Mouse (Mus musculus): ENCODE measurements around the gene Trappc4. TPM values are rescaled to one million over a fixed set of nuclear protein-coding genes. Genes with fewer than 3 reads are reported as not detected.

Trappc4 gene
- 25.1 and 36.3 TPM in 2 replicates for polyA plus RNA-seq (2012; rRNA removed; ENCODE audit: low replicate concordance)

DNA sequence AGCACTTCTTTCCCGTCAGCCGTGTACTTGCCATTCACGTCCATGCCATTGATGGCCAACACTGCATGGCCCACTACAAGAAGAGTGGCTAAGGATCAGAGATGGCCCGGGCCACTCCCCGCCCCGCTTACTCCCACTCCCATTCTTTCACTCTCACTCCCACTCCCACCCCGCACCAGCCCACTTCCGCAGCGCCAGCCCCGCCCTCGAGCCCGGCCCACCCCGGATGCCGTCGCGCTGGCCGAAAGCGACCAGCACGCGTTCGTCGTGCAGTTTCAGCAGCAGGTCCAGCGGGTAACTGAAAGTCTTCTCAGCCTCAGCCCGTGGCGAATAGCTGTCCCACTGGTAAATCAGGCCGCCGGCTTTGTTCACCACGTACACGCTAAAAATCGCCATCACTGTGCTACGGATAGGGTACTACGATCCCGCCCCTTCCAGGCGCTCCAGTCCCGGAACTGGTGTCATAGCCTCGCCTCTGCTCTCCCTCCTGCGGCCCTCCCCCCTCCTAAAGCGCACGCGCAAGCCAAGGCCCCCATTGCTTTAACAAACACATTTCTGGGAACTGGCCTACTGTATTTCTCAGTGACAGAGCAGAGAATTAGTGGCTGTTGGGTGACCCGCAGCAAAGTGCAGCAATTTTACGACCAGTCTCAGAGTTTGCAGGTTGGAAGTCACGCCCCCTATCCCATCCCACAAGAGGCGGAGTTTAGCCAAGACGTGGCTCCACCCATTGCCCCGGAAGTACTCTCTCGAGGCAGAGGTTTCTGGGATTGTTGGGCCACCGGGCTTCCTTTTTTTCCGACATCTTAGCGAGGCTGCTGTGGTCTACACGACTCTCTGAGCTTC, at the start of gene Trappc4, which contains the start of gene Rps25:
Gene Trappc4 (minus strand): TSS at position 695 of the 846 bp plus-strand sequence.
Gene Rps25 (plus strand): TSS at position 234 of the 846 bp plus-strand sequence.

DNA sequence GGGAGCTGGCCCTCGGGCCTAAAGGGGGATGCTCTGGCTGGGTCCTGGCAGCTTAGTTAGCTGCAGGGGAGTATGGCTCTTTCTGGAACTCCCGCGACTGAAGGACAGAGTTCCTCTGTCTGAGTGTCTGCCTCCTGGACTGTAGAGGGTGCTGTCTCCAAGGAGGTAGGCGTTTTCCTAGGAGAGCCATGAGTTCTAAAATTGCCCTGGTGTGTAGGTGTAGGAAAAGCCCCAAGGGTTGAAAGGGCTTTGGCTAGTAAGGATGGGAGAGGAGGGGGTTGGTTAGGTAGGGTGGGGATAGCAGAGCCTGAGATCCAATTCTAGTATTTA, 47.5 kb upstream of the Trappc4 start, which contains the start of gene Upk2:
Gene Upk2 (minus strand): TSS at position 86 of the 330 bp plus-strand sequence.

GRCm38 (mm10) chr9:44440961-44441360, 33.6 kb upstream of the Trappc4 start, which contains the start of gene Foxr1:
TSS of gene Foxr1 (minus strand) at chr9:44441136.

DNA sequence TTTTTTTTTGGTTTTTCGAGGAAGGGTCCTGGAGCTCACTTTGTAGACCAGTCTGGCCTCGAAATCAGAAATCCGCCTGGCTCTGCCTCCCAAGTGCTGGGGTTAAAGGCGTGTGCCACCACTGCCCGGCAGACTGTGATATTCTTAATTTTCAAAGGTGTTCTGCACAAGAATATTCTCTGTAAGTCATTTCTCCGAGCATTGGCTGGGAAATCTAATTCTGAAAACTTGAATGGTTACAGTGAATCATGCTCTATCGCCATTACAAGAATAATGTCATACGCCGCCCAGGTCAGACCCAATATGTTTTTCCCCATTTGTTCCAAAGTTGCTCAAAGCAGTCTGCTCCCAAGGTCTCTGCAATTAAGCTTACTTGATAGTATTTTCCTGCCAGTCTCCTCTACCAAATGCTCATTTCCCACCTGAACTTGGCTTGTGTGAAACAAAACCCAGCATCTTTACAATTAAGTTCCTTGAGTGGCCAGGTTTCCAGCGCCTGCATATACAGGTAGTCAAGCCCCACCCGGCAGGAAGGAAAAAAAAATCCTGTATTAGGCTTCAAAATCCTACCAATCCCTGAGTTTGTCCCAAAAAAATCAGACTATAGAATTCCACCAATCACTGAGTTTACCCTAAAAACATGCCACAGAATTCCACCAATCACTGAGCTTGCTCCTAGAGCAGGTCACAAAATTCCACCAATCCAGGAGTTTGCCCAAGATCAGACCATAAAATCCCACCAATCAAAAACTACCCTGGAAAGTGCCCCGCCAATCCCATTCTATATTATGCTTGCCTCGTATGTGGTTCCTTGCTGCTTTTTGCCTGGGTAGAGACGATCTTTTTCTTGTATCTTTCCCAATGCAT, 11.4 kb upstream of the Trappc4 start, which contains the start of gene Ccdc84:
Gene Ccdc84 (minus strand): TSS at position 51 of the 867 bp plus-strand sequence.

DNA sequence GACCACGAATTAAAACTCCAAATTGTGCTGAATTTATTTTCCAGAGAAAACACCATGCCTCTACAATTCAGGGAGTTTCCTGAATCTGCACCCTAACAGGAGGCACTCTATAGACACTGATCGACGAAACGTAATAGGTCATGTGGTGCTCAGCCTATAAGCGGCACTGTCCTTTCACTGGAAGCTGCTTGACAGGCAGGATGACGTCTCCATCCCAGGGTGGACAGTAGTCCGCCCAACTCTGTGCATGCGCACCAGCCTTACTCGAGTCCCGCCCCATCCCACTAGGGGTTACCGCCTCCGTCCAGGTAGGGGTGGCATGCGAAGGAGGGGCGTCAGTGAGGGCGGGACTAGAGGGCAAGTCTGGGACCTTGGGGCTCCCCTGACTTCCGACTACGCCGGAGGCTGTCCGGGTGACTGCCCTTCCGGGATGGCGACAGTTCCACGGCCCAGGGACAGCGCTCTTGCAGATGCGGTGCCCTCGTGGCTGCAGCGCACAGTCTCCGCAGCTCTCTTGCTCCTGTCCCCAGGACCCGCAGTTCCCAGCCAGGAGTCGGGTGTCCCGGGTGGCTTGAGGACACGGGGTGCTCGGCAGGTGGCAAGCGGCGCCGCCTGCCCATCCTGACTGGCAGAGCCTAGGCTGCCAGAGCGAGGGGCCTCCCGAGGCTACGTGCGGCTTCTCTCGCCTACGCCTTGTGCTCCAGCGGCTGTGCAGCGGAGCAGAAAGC, 10.6 kb downstream of the Trappc4 start, which contains the start of gene Slc37a4:
Gene Slc37a4 (plus strand): TSS at position 169 of the 728 bp plus-strand sequence.

GRCm38 (mm10) chr9:44379054-44379834, 28.2 kb downstream of the Trappc4 start, which contains the start of gene Hyou1:
TSS of gene Hyou1 (plus strand) at chr9:44379490.

DNA sequence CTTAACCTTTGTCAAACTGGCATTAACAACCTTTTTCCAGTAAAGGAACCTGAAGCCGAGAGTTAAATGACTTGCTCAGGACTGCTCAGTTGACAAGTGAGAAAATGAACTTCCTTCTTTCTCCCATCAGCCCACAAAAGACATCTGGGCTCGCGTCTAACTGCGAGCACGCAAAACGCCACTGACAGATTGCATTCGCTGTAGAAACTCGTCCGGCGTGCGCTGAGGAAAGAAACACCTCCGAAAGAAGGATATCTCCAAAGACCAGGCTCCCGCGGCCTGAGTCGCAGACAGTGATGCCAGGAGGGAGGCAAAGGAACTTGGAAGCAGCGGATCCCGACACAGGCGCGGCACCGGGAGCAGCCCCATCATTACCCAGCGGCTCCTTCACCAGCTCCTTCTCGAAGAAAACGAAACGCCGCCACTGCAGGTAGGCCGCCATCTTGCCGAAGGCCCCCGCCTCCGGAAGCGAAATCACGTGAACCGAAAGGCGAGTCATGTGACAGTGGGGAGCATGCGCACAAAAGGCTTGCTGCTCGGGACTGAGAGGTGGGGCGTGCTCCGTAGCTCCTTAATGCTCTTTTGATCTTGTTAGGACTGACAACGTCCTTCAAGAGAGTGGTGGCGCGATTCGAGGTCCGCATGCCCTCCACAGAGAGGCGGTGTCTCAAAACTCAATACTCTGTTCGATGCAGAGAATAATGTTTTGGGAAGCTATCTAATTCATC, 46.0 kb downstream of the Trappc4 start, which contains the start of gene Vps11:
Gene Vps11 (minus strand): TSS at position 481 of the 728 bp plus-strand sequence.

Other genes with a start within 250 kb of the Trappc4 start
- gene Cbl, start 173.6 kb downstream of the Trappc4 start, polyA plus RNA-seq (2012; rRNA removed; ENCODE audit: low replicate concordance), result 3.6 and 3.9 TPM in 2 replicates
- not detected in 2 replicates for gene Ccdc153, start 166.9 kb downstream of the Trappc4 start, polyA plus RNA-seq (2012; rRNA removed; ENCODE audit: low replicate concordance)
- 10.0 and 25.1 TPM in 2 replicates for gene Pdzd3, start 156.1 kb downstream of the Trappc4 start, polyA plus RNA-seq (2012; rRNA removed; ENCODE audit: low replicate concordance)
- 4.2 and 5.8 TPM in 2 replicates for gene Nlrx1, start 139.0 kb downstream of the Trappc4 start, polyA plus RNA-seq (2012; rRNA removed; ENCODE audit: low replicate concordance)
- gene Abcg4, start 119.0 kb downstream of the Trappc4 start, polyA plus RNA-seq (2012; rRNA removed; ENCODE audit: low replicate concordance), result 1.6 and 1.7 TPM in 2 replicates
- 14.2 and 16.9 TPM in 2 replicates for gene Hinfp, start 101.9 kb downstream of the Trappc4 start, polyA plus RNA-seq (2012; rRNA removed; ENCODE audit: low replicate concordance)
- gene C2cd2l, start 87.3 kb downstream of the Trappc4 start, polyA plus RNA-seq (2012; rRNA removed; ENCODE audit: low replicate concordance), result 158 and 249 TPM in 2 replicates
- 40.0 and 42.8 TPM in 2 replicates for gene Dpagt1, start 81.6 kb downstream of the Trappc4 start, polyA plus RNA-seq (2012; rRNA removed; ENCODE audit: low replicate concordance)
- gene H2afx, start 72.9 kb downstream of the Trappc4 start, polyA plus RNA-seq (2012; rRNA removed; ENCODE audit: low replicate concordance), result 134 and 260 TPM in 2 replicates
- gene Hmbs, start 63.4 kb downstream of the Trappc4 start, polyA plus RNA-seq (2012; rRNA removed; ENCODE audit: low replicate concordance), result 35.1 and 44.5 TPM in 2 replicates
- 13.9 and 17.1 TPM in 2 replicates for gene Vps11, start 45.9 kb downstream of the Trappc4 start, polyA plus RNA-seq (2012; rRNA removed; ENCODE audit: low replicate concordance)
- gene Hyou1, start 28.1 kb downstream of the Trappc4 start, polyA plus RNA-seq (2012; rRNA removed; ENCODE audit: low replicate concordance), result 42.8 and 52.8 TPM in 2 replicates
- gene Slc37a4, start 10.7 kb downstream of the Trappc4 start, polyA plus RNA-seq (2012; rRNA removed; ENCODE audit: low replicate concordance), result 40.0 and 85.7 TPM in 2 replicates
- gene Rps25, start 461 bp downstream of the Trappc4 start, polyA plus RNA-seq (2012; rRNA removed; ENCODE audit: low replicate concordance), result 30.8 and 41.9 TPM in 2 replicates
- gene Ccdc84, start 11.0 kb upstream of the Trappc4 start, polyA plus RNA-seq (2012; rRNA removed; ENCODE audit: low replicate concordance), result 15.0 and 16.9 TPM in 2 replicates
- gene Foxr1, start 33.5 kb upstream of the Trappc4 start, polyA plus RNA-seq (2012; rRNA removed; ENCODE audit: low replicate concordance), result not detected in 2 replicates
- gene Upk2, start 47.4 kb upstream of the Trappc4 start, polyA plus RNA-seq (2012; rRNA removed; ENCODE audit: low replicate concordance), result 0.22 and 0.28 TPM in 2 replicates
- 29.3 and 33.5 TPM in 2 replicates for gene Bcl9l, start 75.2 kb upstream of the Trappc4 start, polyA plus RNA-seq (2012; rRNA removed; ENCODE audit: low replicate concordance)
- 0.46 and 1.6 TPM in 2 replicates for gene Cxcr5, start 154.3 kb upstream of the Trappc4 start, polyA plus RNA-seq (2012; rRNA removed; ENCODE audit: low replicate concordance)
- 3.0 and 3.7 TPM in 2 replicates for gene Ddx6, start 197.3 kb upstream of the Trappc4 start, polyA plus RNA-seq (2012; rRNA removed; ENCODE audit: low replicate concordance)